Mouse (Mus musculus): Measurements from ENCODE around the gene Mlf2.

- TF ChIP-seq TAL1 (IDR thresholded peaks at IDR 0.05; ENCODE audit: low read length) (no peak), GATA1 (IDR thresholded peaks at IDR 0.05; ENCODE audit: low read length) (no peak)
Measured at GRCm38 (mm10) chr6:124918890-124919627, 12.1 kb upstream of the Mlf2 start.

Data from erythroblast, embryonic 14.5 days (primary cell).